Mouse (Mus musculus): ENCODE measurements around the gene Bmf. TPM values are rescaled to one million over a fixed set of nuclear protein-coding genes. Genes with fewer than 3 reads are reported as not detected.
"Not testable (repeated sequence)": the region's sequence is repeated elsewhere in the genome, so short reads cannot be mapped to it uniquely, and the experiment has no call there.

Bmf gene
- polyA plus RNA-seq, 1 experiment from 2014 or later, result 4.1 TPM

DNA sequence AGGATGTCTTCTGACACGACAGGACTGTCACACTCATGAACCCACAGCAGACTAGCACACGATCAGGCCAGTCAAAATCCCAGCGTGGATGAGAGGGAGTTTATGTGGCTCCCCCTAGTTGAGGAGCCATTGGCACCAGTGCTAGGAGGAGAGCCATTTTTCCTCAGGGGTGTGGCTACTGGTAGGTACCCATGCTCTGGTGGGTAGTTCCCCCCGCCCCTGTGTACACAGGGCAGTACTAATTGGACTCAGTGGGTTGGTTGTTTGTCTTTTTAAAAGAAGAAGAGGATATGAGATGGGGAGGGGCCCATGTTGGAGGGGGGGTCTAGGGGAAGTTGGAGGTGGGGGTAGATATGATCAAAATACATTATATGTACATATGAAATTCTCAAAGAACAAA lies 12.5 kb upstream of the Bmf start:
- ATAC-seq (ENCODE audit: insufficient number of reproducible peaks, insufficient read depth, low FRiP score, low TSS enrichment, low read depth), result no peak
- WGBS, result 78% methylated on average over 4 of the region's 4 CpGs
- H3K4me2 ChIP-seq, result no peak overlapping the region
- H3K9me3 ChIP-seq, result no peaks in the 10 kb centered on the region
- H3K4me1 ChIP-seq, result no peaks in the 10 kb centered on the region
- no peak overlapping the region for H3K4me3 ChIP-seq
- H3K27ac ChIP-seq, result no peak overlapping the region
- H3K9ac ChIP-seq, result no peak overlapping the region
- no peaks in the 10 kb centered on the region for H3K27me3 ChIP-seq
- 0 out of 2 replicates have a peak, but pooled peaks cover 7% of the 10 kb centered on the region for H3K36me3 ChIP-seq

DNA sequence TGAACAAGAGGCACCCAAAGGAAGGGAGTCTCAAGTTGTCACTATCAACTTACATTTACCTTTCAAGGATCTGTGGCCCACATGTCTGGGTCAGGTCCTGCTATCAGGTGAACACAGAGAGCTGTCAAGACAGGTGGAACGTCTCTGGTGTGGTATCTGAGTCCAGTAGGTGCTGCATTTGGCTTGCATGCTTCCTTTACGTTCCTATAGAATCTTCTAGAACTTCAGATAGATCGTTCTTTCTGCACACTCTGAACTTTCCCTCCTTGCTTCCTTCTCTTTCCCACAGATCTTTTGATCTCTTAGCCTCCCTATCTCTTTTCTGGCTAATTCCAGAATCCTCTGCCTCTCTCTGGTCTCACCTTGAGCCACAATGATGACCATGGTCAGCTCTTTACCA lies 8.9 kb upstream of the Bmf start:
- H3K9me3 ChIP-seq, result no peaks in the 10 kb centered on the region
- ATAC-seq (ENCODE audit: insufficient number of reproducible peaks, insufficient read depth, low FRiP score, low TSS enrichment, low read depth), result no peak
- no peaks in the 10 kb centered on the region for H3K4me1 ChIP-seq
- H3K9ac ChIP-seq, result no peak overlapping the region
- no peak overlapping the region for H3K4me3 ChIP-seq
- H3K4me2 ChIP-seq, result no peak overlapping the region
- no peaks in the 10 kb centered on the region for H3K36me3 ChIP-seq
- 94% methylated on average over 3 of the region's 3 CpGs for WGBS
- H3K27ac ChIP-seq, result no peak overlapping the region
- H3K27me3 ChIP-seq, result no peaks in the 10 kb centered on the region

DNA sequence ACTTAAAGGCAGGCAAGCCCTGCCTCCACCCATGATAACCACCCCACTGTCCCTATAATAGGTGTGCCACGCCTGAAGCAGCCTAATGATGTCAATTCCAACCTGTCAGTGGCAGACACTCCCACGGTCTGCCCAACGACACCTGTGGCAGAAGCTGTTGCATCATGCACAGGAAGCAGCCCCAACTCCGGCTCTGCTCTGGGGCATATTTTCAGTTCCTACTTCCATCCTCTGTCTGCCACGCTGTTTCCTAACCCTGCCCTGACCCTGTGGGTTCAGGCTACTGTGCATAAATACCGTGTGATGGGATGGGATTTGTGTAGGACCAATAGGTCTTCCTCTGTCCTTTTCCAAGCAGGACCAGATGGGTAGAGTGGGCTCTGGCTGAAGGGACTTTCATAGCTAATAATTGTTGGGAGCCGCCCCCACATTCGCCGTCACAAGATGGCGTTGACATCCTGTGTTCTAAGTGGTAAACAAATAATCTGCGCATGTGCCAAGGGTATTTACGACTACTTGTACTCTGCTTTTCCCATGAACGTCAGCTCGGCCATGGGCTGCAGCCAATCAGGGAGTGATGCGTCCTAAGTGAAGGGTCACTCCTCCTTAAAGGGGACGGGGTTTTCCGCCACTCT lies 5.0 kb upstream of the Bmf start:
- peak overlapping the region; percentile 64 for H3K9ac ChIP-seq
- not testable (repeated sequence) for H3K27me3 ChIP-seq; H3K36me3 ChIP-seq; ATAC-seq (ENCODE audit: insufficient number of reproducible peaks, insufficient read depth, low FRiP score, low TSS enrichment, low read depth); H3K4me1 ChIP-seq; H3K9me3 ChIP-seq
- peak overlapping the region; percentile 41 for H3K4me3 ChIP-seq
- peak overlapping the region; percentile 39; the same call in 1 of the 2 replicates for H3K27ac ChIP-seq
- peak overlapping the region; percentile 55 for H3K4me2 ChIP-seq
- WGBS, result 73% methylated on average over 15 of the region's 17 CpGs

DNA sequence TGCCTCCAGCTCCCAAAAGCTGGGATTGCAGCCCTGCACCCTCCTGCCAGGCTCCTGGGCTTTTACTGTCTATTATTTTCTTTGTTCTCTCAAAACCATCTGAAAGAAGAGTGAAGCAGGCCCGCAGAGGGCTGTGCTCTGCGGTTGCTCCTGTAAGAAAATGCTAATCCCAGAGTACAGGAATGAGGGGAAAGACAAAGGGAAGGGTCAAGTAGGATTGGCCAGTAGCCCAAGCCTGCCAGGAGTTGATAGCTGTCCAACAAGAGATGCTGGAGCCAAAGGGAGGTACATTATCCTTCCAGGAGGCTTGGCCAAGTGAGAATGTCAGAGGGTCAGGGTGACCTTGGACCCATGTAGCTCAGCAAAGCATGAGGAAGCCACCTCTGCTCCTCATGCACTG lies 2.1 kb upstream of the Bmf start:
- Histone ChIP-seq H3K27ac (no peak overlapping the region), H3K36me3 (no peaks in the 10 kb centered on the region), H3K27me3 (no peaks in the 10 kb centered on the region), H3K9ac (no peak overlapping the region), H3K9me3 (no peaks in the 10 kb centered on the region), H3K4me3 (no peak overlapping the region), H3K4me1 (peaks cover 30% of the 10 kb centered on the region), H3K4me2 (no peak overlapping the region)
- ATAC-seq (ENCODE audit: insufficient number of reproducible peaks, insufficient read depth, low FRiP score, low TSS enrichment, low read depth), result no peak
- 52% methylated on average over 2 of the region's 2 CpGs for WGBS

DNA sequence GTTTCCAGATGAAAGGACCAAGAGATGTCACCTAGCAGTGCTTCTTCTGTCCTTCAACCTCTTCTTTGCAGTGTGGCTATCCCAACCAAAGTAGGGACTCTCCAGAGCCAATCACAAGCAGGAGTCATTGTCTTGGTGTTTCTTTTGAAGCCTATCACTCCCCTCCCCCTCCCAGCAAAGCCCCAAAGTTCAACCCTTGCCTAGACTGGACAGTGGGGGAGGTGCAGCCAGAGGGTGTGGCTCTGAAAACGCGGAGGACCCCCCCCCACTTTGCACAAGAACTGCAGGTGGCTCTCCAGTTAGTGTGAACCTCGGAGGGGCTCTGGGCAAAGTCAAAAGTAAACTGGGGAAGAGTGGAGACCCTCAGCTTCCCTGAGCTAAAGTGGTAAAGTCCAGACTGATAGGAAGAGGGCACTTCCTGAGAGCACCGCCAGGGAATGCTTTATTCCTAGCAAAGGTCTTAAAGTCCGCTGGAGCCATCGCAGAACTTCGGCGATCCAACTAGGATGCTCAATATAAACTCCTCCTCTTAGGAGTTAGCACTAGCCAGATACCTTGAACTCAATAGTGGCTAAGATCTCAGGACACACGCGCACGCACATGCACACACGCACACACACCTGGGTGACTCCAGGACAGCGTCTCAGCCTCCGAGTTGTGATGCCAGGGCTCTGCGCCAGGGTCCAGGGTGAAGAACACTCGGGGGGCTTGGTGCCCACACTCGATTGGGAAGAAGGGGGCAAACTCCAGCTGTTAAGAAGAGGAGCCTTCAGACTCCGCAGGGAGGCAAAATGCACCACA lies 866 bp downstream of the Bmf start:
- peak overlapping the region; percentile 76 for H3K27ac ChIP-seq
- WGBS, result under 1% methylated on average over 18 of the region's 18 CpGs
- peaks cover 59% of the 10 kb centered on the region for H3K4me1 ChIP-seq

DNA sequence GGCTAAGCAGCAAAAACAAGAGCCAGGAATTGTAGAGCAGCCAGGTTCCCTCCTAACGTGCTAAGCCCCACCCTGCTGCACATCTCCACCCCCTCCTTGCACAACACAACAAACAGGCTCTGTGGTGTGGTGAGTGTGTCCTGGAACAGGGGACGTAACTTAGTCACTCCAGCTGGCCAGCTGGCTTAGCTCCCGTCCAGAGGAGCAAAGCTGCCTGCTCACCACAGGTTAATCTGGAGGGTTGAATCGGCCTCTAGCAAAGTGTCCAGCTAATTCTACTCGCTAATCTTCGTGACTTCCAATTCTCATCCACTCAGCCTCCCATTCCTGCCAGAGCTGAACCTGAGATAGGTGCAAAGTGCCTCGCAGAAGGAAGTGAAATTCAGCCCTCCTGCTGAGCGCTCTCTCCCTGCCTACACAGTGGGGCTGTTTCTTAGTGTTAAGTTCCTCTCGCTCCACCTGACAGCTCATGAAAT lies 1.9 kb downstream of the Bmf start:
- peak overlapping the region; percentile 86 for H3K9ac ChIP-seq
- H3K4me3 ChIP-seq, result peak overlapping the region; percentile 88
- ATAC-seq (ENCODE audit: insufficient number of reproducible peaks, insufficient read depth, low FRiP score, low TSS enrichment, low read depth), result no peak
- H3K9me3 ChIP-seq, result no peaks in the 10 kb centered on the region
- 9% methylated on average over 9 of the region's 9 CpGs for WGBS
- peak overlapping the region; percentile 91 for H3K4me2 ChIP-seq
- peaks cover 69% of the 10 kb centered on the region for H3K4me1 ChIP-seq
- H3K36me3 ChIP-seq, result no peaks in the 10 kb centered on the region
- peak overlapping the region; percentile 48; the same call in 1 of the 2 replicates for H3K27ac ChIP-seq
- H3K27me3 ChIP-seq, result no peaks in the 10 kb centered on the region

More for the DNA sequence above, 866 bp downstream of the Bmf start:
- peak overlapping the region; percentile 88 for H3K4me3 ChIP-seq
- H3K4me2 ChIP-seq, result peak overlapping the region; percentile 91
- no peaks in the 10 kb centered on the region for H3K36me3 ChIP-seq
- H3K27me3 ChIP-seq, result no peaks in the 10 kb centered on the region
- ATAC-seq (ENCODE audit: insufficient number of reproducible peaks, insufficient read depth, low FRiP score, low TSS enrichment, low read depth), result no peak
- H3K9me3 ChIP-seq, result no peaks in the 10 kb centered on the region
- peak overlapping the region; percentile 86 for H3K9ac ChIP-seq

DNA sequence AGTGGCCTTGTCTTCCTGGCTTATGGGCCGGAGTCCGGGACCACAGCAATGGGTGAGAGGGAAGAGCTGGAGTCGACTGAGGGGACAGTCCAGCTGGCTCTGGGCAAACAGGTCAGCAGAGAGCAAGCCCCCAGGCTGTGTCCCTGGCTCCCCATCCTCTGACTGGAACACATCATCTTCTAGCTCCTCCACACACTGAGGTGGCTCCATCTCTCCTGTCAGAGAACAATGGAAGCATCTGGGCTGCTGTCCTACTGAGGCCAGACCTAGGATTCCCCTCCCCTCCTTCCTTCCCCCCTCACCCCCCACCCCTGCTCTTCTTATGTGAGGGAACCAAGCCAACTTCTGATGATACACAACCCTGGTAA lies 2.7 kb downstream of the Bmf start:
- H3K4me3 ChIP-seq, result no peak overlapping the region
- H3K4me1 ChIP-seq, result peaks cover 76% of the 10 kb centered on the region
- WGBS, result 49% methylated on average over 3 of the region's 3 CpGs
- no peaks in the 10 kb centered on the region for H3K9me3 ChIP-seq
- H3K27ac ChIP-seq, result peak overlapping the region; percentile 93
- no peak for ATAC-seq (ENCODE audit: insufficient number of reproducible peaks, insufficient read depth, low FRiP score, low TSS enrichment, low read depth)
- H3K27me3 ChIP-seq, result no peaks in the 10 kb centered on the region
- no peaks in the 10 kb centered on the region for H3K36me3 ChIP-seq
- H3K9ac ChIP-seq, result peak overlapping the region; percentile 58; the same call in 1 of the 2 replicates
- peak overlapping the region; percentile 91 for H3K4me2 ChIP-seq

DNA sequence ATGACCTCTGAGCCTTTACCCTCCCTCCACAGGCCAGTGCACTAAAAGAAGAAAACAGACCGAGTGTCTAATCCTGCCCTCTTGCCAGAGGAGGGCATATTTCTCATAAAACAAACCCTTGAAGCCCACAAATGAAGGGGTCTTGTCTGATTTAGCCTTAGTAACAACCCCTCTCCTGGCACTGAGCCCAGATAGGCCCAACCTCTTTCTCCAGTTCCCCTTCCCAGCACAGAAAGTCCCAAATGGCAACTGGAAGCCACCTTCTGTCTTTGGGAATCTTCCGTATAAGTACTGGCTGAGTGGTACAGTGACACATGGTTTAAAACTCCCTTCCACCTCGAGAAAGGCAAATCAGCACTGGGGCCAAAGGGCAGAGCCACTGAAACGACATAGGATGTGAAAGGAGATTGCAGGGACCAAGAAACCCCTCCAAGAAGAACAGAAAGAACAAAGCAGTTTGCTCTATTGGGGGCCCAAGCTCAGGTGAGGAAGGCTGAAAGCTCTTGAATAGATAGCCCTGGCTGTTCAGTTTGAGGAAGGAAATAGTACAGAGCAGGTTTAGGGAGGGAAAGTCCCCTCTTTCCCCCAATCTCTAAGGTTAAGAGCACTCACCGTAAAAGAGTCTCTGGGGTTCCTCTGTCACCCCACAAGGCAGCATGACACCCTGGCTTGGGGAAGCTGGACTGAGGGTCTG lies 3.2 kb downstream of the Bmf start:
- peak overlapping the region; percentile 58 for H3K9ac ChIP-seq
- peak overlapping the region; percentile 93 for H3K27ac ChIP-seq
- peak overlapping the region; percentile 91 for H3K4me2 ChIP-seq
- no peaks in the 10 kb centered on the region for H3K36me3 ChIP-seq
- H3K4me1 ChIP-seq, result peaks cover 81% of the 10 kb centered on the region
- 0 out of 2 replicates have a peak overlapping the region, but pooled peaks have one; percentile 14 for H3K4me3 ChIP-seq
- no peaks in the 10 kb centered on the region for H3K9me3 ChIP-seq
- WGBS, result 23% methylated on average over 5 of the region's 5 CpGs
- ATAC-seq (ENCODE audit: insufficient number of reproducible peaks, insufficient read depth, low FRiP score, low TSS enrichment, low read depth), result no peak
- no peaks in the 10 kb centered on the region for H3K27me3 ChIP-seq

DNA sequence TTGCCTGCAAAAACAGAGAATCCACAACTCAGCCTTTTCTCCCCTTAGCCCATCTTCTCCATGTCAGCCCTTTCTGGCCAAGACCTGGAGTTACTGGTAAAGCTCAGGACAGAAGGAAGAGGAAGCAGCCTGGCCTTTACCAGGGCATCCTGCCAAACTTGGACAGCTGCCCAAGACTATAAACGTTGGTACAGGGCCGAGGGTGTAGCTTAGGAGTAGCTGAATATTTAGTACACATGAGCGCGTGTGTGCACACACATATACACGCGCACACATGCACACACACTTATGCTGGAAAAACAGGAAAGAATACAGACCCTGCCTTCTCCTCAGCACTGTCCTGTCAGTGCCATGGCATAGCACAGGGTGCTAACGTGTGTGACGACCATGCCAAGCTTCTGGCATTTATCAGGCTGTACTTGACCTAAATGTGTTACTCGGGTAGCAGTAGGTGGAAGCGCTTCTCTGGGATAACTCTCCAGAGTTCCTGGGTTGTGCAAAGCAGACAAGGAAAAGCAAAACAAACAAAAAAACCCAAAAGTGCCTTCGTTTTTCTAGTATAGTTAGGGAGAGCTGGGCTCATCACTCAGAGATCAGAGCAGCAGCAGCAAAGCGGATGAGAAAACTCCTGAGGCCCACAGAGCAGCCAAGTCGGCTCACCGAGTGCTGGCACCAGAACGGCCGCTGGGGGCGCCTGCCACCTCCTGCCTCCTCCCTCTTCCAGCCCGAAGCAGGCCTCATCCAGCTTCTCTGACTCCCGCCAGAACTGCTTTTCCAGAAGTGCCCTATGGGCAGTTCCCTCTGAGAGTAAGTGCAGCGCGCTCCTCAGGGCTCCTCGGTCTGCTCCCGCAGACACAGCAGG lies 4.0 kb downstream of the Bmf start:
- H3K9ac ChIP-seq, result peak overlapping the region; percentile 58

DNA sequence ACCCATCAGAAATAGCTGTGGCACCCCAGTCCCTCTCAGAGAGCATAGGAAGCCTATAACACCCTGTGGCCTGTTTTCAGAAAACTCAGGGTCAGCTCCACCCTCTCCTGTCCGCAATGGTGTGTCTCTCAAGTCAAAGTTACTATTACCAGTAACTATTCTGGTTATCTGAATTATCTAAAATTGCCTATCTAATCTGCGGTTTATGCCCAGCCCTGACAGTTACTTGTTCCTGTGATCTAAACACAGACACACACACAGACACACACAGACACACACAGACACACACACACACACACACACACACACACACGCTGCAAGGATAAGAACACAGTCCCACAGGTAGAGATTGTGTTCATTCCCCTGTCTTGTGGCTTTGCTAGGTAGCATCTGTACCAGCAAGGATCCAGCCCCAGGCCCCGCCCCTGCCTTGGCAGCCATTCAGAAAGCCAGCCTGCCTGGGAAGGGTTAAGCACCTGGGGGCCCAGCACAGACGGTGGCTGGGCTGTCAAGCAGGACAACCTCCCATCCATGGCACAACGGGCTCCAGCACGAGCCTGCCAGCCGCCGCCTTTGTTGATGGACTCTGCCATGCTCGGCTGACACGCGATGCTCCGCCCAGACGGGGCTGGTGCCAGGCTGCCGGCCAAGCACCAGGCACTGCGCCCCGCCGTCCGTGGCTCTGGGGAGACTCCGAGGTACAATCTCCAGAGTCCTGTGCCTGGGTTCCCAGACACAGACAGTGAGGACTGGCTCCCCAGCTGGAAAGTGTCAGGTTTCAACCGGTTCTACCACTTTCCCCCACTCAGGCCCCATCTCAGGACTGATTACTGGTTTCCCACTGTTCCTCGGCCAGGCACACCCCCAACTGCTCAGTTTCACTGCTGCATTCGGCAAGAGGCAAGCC lies 5.3 kb downstream of the Bmf start:
- Histone ChIP-seq H3K9ac (peak overlapping the region; percentile 58), H3K4me1 (peaks cover 93% of the 10 kb centered on the region), H3K27ac (peak overlapping the region; percentile 93), H3K4me2 (peak overlapping the region; percentile 91), H3K9me3 (no peaks in the 10 kb centered on the region), H3K36me3 (no peaks in the 10 kb centered on the region), H3K27me3 (no peaks in the 10 kb centered on the region), H3K4me3 (peak overlapping the region; percentile 35)
- WGBS, result 5% methylated on average over 23 of the region's 23 CpGs
- peak; percentile 89 for ATAC-seq (ENCODE audit: insufficient number of reproducible peaks, insufficient read depth, low FRiP score, low TSS enrichment, low read depth)

More for the DNA sequence above, 4.0 kb downstream of the Bmf start:
- peaks cover 89% of the 10 kb centered on the region for H3K4me1 ChIP-seq
- ATAC-seq (ENCODE audit: insufficient number of reproducible peaks, insufficient read depth, low FRiP score, low TSS enrichment, low read depth), result no peak
- WGBS, result 20% methylated on average over 23 of the region's 23 CpGs
- peak overlapping the region; percentile 35 for H3K4me3 ChIP-seq
- no peaks in the 10 kb centered on the region for H3K9me3 ChIP-seq
- H3K36me3 ChIP-seq, result no peaks in the 10 kb centered on the region
- H3K4me2 ChIP-seq, result peak overlapping the region; percentile 91
- peak overlapping the region; percentile 93 for H3K27ac ChIP-seq
- no peaks in the 10 kb centered on the region for H3K27me3 ChIP-seq

Measured in embryonic facial prominence, embryonic 13.5 days (tissue).